Mouse (Mus musculus) layer of hippocampus, adult 2 months (tissue): ENCODE measurements around the gene Slc7a8. TPM values are rescaled to one million over a fixed set of nuclear protein-coding genes. Genes with fewer than 3 reads are reported as not detected.

ENCODE experiments used
- DNase-seq, 2 experiments: peaks; one replicate each; pipeline ENCODE4 v3.0.0; 2022; ENCODE audit warnings: low spot score in 2 of 2
- H3K27ac ChIP-seq: fragments of 200-600 bp; 2 replicates; pipeline ENCODE4 v1.8.1; 2022
- H3K4me3 ChIP-seq: fragments of 200-600 bp; 2 replicates; pipeline ENCODE4 v1.8.1; 2022; ENCODE audit warnings: mild to moderate bottlenecking
- CTCF ChIP-seq: fragments of 200-600 bp; conservative IDR thresholded peaks from 2 replicates; pipeline ENCODE4 v1.8.1; 2022; ENCODE audit warnings: antibody characterized with exemption, mild to moderate bottlenecking, moderate library complexity
- long read RNA-seq, 2 experiments: library from polyadenylated mRNA; stranded (forward); transcript quantifications; one replicate each; pipeline ENCODE4 v2.0.0; 2021; ENCODE audit warnings: borderline mapping rate in 2 of 2
- total RNA-seq, 2 experiments: library from RNA; stranded (reverse); gene quantifications; 2 replicates each; pipeline ENCODE4 v1.2.3; 2021

Slc7a8 gene
- 10 to 100 TPM; 49.4 to 54.1 TPM for total RNA-seq
- long read RNA-seq, experiment 1, full-length matches to known transcripts: 25 of 38 reads
- long read RNA-seq, experiment 1, partial matches to known transcripts: 5 of 38 reads
- long read RNA-seq, experiment 1, other reads (novel, unspliced or antisense): 8 of 38 reads
- long read RNA-seq, experiment 2, full-length matches to known transcripts: 31 of 52 reads
- long read RNA-seq, experiment 2, partial matches to known transcripts: 4 of 52 reads
- long read RNA-seq, experiment 2, other reads (novel, unspliced or antisense): 17 of 52 reads

DNA sequence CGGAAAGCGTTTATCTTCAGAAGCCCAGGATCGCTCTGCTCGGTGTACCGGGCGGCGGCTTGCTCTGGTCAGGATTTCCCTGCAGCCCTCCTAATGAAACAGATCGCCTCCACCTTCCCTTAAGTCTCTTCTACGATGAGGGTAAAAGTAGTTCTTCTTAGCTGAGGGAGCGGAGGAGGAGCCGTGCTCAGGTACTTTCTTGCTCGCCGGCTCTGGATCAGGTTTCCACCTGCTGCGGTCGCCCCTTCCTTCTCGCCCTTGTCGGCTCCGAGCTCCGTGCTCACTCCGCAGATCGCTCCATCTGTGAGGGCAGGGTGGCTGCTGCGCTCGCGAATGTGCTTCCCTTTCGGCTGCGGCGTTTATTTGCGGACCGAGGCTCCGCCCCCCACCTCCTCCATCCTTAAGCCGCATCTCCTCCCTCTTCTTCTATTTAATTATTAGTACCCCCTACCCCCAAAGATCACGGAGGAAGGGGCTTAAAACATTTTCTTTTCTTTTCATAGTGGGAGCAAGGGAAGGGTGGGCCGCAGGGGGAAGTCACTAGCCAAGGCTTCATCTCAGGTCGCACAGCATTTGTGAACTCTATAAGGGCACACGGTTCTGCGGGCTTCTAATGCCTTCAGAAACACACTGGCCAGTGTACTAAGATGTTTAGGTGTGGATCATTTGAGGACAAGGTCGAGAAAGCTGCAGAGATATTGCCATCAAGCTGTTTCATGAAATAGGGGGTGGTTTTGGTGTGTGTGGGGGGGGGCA lies at the start of gene Slc7a8:
Slc7a8 (minus strand) TSS at position 337 of the 756 bp plus-strand sequence.
- peak; percentile 80 to 83 for DNase-seq
- H3K27ac ChIP-seq: peak within 1 kb of the TSS; percentile 94
- no peak for TF ChIP-seq CTCF
- peak within 1 kb of the TSS; percentile 83 for H3K4me3 ChIP-seq

- DNase-seq: no peak
- no peak for TF ChIP-seq CTCF
- H3K27ac ChIP-seq: no peak overlapping the region
- H3K4me3 ChIP-seq: no peak overlapping the region
Observed at GRCm38 (mm10) chr14:54823716-54824115, 42.0 kb upstream of the Slc7a8 start.

DNA sequence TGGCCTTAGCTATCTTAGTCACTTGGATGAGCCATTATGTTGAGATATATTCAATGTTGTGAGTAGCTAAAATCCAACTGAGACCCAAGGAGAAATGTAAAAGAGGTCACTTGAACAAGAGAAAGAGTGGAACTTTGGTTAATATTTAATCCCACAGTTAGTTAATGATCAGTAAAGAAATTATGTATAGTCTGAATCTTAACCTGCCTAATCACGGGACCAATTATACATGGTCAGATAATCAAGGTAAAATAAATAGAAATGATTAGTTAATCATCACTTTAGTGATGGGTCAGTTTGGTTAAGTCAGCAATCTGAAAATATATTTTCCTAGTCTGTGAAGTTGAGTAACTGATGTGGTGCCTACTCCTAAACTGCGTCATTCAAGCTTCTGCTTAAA lies 40.6 kb upstream of the Slc7a8 start:
- H3K27ac ChIP-seq: no peak overlapping the region
- DNase-seq: no peak
- no peak for TF ChIP-seq CTCF
- H3K4me3 ChIP-seq: no peak overlapping the region

DNA sequence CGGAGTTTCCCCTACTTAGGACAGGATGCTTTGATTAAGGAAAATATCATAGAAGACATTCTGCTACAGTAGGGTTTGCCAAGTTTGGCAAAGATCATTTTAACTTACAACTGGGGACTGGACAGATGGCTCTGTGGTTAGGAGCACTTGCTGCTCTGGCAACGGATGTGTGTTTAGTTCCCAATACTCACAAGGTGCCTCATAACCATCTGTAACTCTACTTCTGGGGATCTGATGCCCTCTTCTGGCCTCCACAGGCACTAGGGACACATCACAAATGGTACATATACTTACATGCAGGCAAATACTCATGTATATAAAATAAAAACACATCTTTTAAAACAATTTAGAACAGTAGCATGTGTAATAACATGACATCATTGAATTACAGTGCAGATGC lies 36.0 kb upstream of the Slc7a8 start:
- H3K4me3 ChIP-seq: no peak overlapping the region
- H3K27ac ChIP-seq: no peak overlapping the region
- DNase-seq: peak; percentile 39 to 49
- peak; percentile 83 for TF ChIP-seq CTCF

DNA sequence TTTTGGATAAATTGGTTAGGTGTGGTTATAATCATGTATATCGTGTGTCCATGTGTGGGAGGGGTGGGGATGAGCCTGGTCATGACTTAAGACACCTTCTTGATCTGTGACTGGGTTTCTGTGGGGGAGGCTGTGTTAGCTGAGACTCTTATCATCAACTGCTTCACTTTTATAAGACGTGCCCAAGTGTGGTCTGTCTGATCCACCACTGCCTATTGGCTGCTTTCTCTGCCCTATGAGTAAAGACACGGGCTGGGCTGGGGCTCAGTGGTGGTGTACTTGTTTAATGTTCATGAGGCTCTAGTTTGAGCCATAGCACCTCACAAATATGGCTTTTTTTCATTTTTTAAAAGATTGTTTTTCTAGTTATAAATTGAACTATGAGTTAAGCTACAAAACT lies 34.0 kb upstream of the Slc7a8 start:
- TF ChIP-seq CTCF: no peak
- DNase-seq: no peak
- Histone ChIP-seq H3K27ac (no peak overlapping the region), H3K4me3 (no peak overlapping the region)

- no peak for TF ChIP-seq CTCF
- no peak within 1 kb of the TSS for H3K27ac ChIP-seq
- H3K4me3 ChIP-seq: no peak within 1 kb of the TSS
- no peak for DNase-seq
Observed at GRCm38 (mm10) chr14:54813991-54814390, 32.2 kb upstream of the Slc7a8 start, which contains the start of gene Rnf212b. Rnf212b (plus strand) TSS chr14:54814141.

DNA sequence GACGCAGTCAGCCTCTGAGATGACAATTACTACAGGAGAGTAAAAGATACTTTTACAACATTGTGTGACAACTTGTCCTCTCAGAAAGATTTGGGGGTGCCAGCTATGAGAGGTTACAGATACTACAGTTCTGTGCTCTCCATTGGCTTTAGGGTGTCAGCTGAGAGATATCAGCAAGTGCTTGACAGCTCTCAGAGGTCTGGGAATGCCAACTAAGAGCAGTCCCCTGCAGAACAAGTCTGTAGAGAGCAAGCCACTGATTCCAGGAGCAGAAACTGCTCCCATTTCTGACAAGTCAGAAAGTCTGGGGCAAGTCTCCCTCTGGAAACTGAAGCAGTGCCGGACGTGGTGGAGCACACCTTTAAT lies 27.9 kb upstream of the Slc7a8 start:
- no peak for TF ChIP-seq CTCF
- no peak overlapping the region for H3K4me3 ChIP-seq
- DNase-seq: no peak
- no peak overlapping the region for H3K27ac ChIP-seq

DNA sequence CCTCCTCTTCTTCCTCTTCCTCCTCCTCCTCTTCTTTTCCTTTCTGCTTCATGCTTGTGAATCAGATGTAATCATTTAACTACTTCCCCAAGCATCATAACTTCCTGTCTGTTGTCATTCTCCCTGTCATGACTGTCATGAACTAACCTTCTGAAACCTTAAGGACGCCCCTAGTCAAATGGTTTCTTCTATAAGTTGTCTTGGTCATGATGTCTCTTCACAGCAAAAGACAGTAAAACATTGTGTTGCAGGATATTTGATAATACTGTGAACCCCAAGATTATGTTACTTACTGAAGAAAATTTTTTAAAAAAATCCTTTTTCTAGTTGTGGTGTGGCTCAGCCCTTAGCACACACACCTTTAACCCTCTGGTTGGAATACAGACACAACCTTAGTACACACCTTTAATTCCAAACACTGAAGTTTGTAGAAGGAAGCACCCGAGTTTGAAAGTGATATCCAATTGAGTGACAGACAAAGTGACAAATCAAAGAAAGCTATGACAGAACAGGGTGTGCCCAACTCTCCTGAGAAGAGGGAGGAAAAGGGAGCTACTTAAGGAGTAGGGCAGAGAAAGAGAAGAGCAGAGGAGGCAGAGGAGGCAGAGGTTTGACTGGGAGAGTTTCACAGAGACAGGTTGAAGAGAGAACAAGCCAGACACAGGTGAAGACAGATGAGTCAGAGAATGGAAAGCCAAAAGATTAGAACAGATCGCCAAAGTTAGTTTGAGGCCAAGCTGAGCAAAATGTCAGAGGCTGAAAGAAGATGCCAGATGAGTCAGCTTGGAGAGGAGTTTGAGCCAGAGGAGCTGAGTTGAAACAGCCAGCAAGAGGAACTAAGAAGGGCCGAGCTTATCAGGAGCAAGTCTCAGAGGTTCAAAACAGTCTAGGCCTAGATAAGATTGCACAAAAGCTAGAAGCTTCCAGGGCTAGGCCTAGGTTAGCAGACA lies 27.2 kb upstream of the Slc7a8 start:
- TF ChIP-seq CTCF: no peak
- DNase-seq: no peak
- H3K27ac ChIP-seq: no peak overlapping the region

GRCm38 (mm10) chr14:54806124-54806523 lies 24.4 kb upstream of the Slc7a8 start:
- no peak overlapping the region for H3K4me3 ChIP-seq
- no peak for TF ChIP-seq CTCF
- DNase-seq: no peak
- H3K27ac ChIP-seq: no peak overlapping the region

More for the DNA sequence above, 27.2 kb upstream of the Slc7a8 start:
- no peak overlapping the region for H3K4me3 ChIP-seq

DNA sequence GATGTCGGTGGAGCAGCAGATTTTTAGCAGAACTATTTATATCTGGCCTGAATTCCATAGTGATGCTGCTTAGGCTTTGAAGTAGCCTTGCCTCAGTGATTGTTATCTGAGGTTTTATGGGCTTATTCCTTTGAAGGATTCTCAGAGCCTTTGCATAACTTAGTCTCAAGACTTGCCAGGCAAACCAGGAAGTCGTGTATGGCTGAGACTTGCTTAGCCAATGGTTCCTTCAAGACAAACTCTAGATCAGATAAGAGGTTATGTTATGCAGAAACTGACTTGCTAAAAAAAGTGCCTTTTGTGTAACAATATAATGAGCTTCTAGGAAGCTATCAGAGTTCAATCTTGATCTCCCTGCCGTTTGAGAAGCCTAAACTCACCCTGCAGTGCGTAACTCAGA lies 20.7 kb upstream of the Slc7a8 start:
- no peak overlapping the region for H3K4me3 ChIP-seq
- TF ChIP-seq CTCF: no peak
- DNase-seq: no peak
- H3K27ac ChIP-seq: no peak overlapping the region

- H3K4me3 ChIP-seq: no peak overlapping the region
- TF ChIP-seq CTCF: peak; percentile 44
- H3K27ac ChIP-seq: no peak overlapping the region
- no peak for DNase-seq
Observed at GRCm38 (mm10) chr14:54799686-54800085, 17.9 kb upstream of the Slc7a8 start.

GRCm38 (mm10) chr14:54796760-54797159 lies 15.0 kb upstream of the Slc7a8 start:
- DNase-seq: no peak
- no peak overlapping the region for H3K27ac ChIP-seq
- no peak for TF ChIP-seq CTCF

GRCm38 (mm10) chr14:54795901-54796300 lies 14.2 kb upstream of the Slc7a8 start:
- Histone ChIP-seq H3K4me3 (no peak overlapping the region), H3K27ac (no peak overlapping the region)
- DNase-seq: no peak
- TF ChIP-seq CTCF: no peak

More at GRCm38 (mm10) chr14:54796760-54797159, 15.0 kb upstream of the Slc7a8 start:
- no peak overlapping the region for H3K4me3 ChIP-seq
